Mouse (Mus musculus) heart, adult 2 months (tissue): ENCODE data around the gene Tnni3. TPM values are rescaled to one million over a fixed set of nuclear protein-coding genes. Genes with fewer than 3 reads are reported as not detected.

Experiments used
- DNase-seq, 2 experiments: peaks; one replicate each; pipeline ENCODE4 v3.0.0; 2021
- H3K27ac ChIP-seq: fragments of 200-600 bp; 2 replicates; pipeline ENCODE4 v1.8.1; 2022
- H3K27me3 ChIP-seq: fragments of 200-500 bp; 2 replicates; pipeline ENCODE4 v1.6.1; 2012; ENCODE audit warnings: mild to moderate bottlenecking, low read length, inconsistent platforms, mixed read lengths; ENCODE audit not compliant: control insufficient read depth, insufficient read depth
- H3K36me3 ChIP-seq: fragments of 200-500 bp; 2 replicates; pipeline ENCODE4 v1.6.1; 2012; ENCODE audit warnings: low read length, inconsistent platforms; ENCODE audit not compliant: control insufficient read depth, insufficient read depth
- H3K4me1 ChIP-seq: fragments of 200-500 bp; 2 replicates; pipeline ENCODE4 v1.6.1; 2011; ENCODE audit warnings: low read length; ENCODE audit not compliant: control insufficient read depth, insufficient read depth
- H3K4me3 ChIP-seq: fragments of 200-600 bp; 2 replicates; pipeline ENCODE4 v1.8.1; 2022
- H3K79me2 ChIP-seq: fragments of 200-500 bp; replicated peaks from 2 replicates; pipeline ENCODE4 v1.6.1; 2012; ENCODE audit warnings: mild to moderate bottlenecking, inconsistent platforms, low read length, moderate library complexity, mixed read lengths; ENCODE audit not compliant: control insufficient read depth, insufficient read depth
- H3K9ac ChIP-seq: fragments of 200-500 bp; 2 replicates; pipeline ENCODE4 v1.6.1; 2012; ENCODE audit warnings: low read depth, mild to moderate bottlenecking, control low read depth, inconsistent platforms, low read length, mixed read lengths
- CTCF ChIP-seq: fragments of 200-600 bp; IDR thresholded peaks from 2 replicates; pipeline ENCODE4 v1.8.1; 2022; ENCODE audit warnings: antibody characterized with exemption, mild to moderate bottlenecking, moderate library complexity
- EP300 ChIP-seq: fragments of 200-500 bp; IDR thresholded peaks from 2 replicates; pipeline ENCODE4 v1.6.1; 2011; ENCODE audit warnings: low read depth, low read length, control low read depth; ENCODE audit not compliant: insufficient read depth
- POLR2A ChIP-seq: fragments of 200-500 bp; IDR thresholded peaks from 2 replicates; pipeline ENCODE4 v1.6.1; 2011; ENCODE audit warnings: mild to moderate bottlenecking, low read depth, low read length, control low read depth; ENCODE audit not compliant: insufficient read depth
- WGBS: fragments of 180-500 bp; shearing (Covaris S2); methylation state at CpG from one replicate; pipeline ENCODE4 v1.1.7; 2018; 5-methylcytosine and 5-hydroxymethylcytosine counted together
- intact Hi-C: fragments of 180-260 bp; cut with DNase I; formaldehyde crosslinking; loops from one replicate; pipeline ENCODE4 v1.15.1; 2025
- polyA plus RNA-seq: library from polyadenylated mRNA; depleted of rRNA; stranded (reverse); fragments of >200 nt; gene quantifications from 2 replicates; pipeline ENCODE4 v1.2.3, GENCODE M21; 2012
- total RNA-seq, 2 experiments: library from RNA; stranded (reverse); gene quantifications; 2 replicates each; pipeline ENCODE4 v1.2.3; 2021

Tnni3 gene
- total and polyA plus RNA-seq, 3 experiments, result 9,834 to 21,553 (median 11,008) TPM

GRCm38 (mm10) chr7:4491308-4491707 is 32.7 kb downstream of the Tnni3 start:
- Histone ChIP-seq H3K27me3 (no peaks in the 10 kb centered on the region), H3K79me2 (0 out of 2 replicates have a peak, but pooled peaks cover 4% of the 10 kb centered on the region), H3K4me1 (peaks cover 32% of the 10 kb centered on the region), H3K9ac (no peak overlapping the region; the same call in 1 of the 2 replicates), H3K27ac (peak overlapping the region; percentile 79), H3K4me3 (peak overlapping the region; percentile 5; the same call in 1 of the 2 replicates), H3K36me3 (no peaks in the 10 kb centered on the region; the same call in 1 of the 2 replicates)
- DNase-seq, result peak; percentile 67 to 76
- 16% methylated on average over 6 of the region's 6 CpGs for WGBS
- intact Hi-C loops, result loop anchor here (10.0 kb wide), 1 partner anchor 1197 kb away; no protein-coding TSS in a partner anchor
- no peak for TF ChIP-seq CTCF
- peak; percentile 75 for TF ChIP-seq EP300
- TF ChIP-seq POLR2A, result peak; percentile 71

- 76% methylated on average over 12 of the region's 12 CpGs for WGBS
- H3K9ac ChIP-seq, result no peak overlapping the region
- intact Hi-C loops, result no loop called here
- H3K79me2 ChIP-seq, result 0 out of 2 replicates have a peak, but pooled peaks cover 1% of the 10 kb centered on the region
- H3K4me3 ChIP-seq, result no peak overlapping the region
- peaks cover 8% of the 10 kb centered on the region for H3K4me1 ChIP-seq
- H3K36me3 ChIP-seq, result no peaks in the 10 kb centered on the region
- DNase-seq, result peak in 1 of 2 experiments; percentile 39
- no peak overlapping the region for H3K27ac ChIP-seq
- no peak for TF ChIP-seq CTCF
- no peak for TF ChIP-seq EP300
- no peak for TF ChIP-seq POLR2A
- H3K27me3 ChIP-seq, result no peaks in the 10 kb centered on the region
These were observed 41.7 kb downstream of the Tnni3 start for GRCm38 (mm10) chr7:4482281-4482680.

GRCm38 (mm10) chr7:4479674-4480073 is 44.4 kb downstream of the Tnni3 start:
- H3K27ac ChIP-seq, result no peak overlapping the region
- no peak overlapping the region for H3K9ac ChIP-seq
- TF ChIP-seq EP300 (peak; percentile 62; the same call in 1 of the 2 replicates), CTCF (peak; percentile 82), POLR2A (peak; percentile 33; the same call in 1 of the 2 replicates)
- WGBS, result 28% methylated on average over 6 of the region's 6 CpGs
- no peaks in the 10 kb centered on the region for H3K36me3 ChIP-seq
- no peaks in the 10 kb centered on the region for H3K27me3 ChIP-seq
- peak in 1 of 2 experiments; percentile 56 for DNase-seq
- H3K79me2 ChIP-seq, result no peaks in the 10 kb centered on the region
- no peak overlapping the region for H3K4me3 ChIP-seq
- peaks cover 8% of the 10 kb centered on the region for H3K4me1 ChIP-seq
- intact Hi-C loops, result loop anchor here (2.0 to 5.0 kb wide), 2 partner anchors 19 to 33 kb away; no protein-coding TSS in a partner anchor

- Histone ChIP-seq H3K9ac (peak overlapping the region; percentile 56), H3K27ac (peak overlapping the region; percentile 79), H3K36me3 (no peaks in the 10 kb centered on the region), H3K4me1 (peaks cover 8% of the 10 kb centered on the region), H3K27me3 (no peaks in the 10 kb centered on the region), H3K4me3 (peak overlapping the region; percentile 49), H3K79me2 (no peaks in the 10 kb centered on the region)
- WGBS, result 7% methylated on average over 16 of the region's 16 CpGs
- DNase-seq, result no peak
- no peak for TF ChIP-seq POLR2A
- no peak for TF ChIP-seq EP300
- TF ChIP-seq CTCF, result no peak
- intact Hi-C loops, result loop anchor here (2.0 to 5.0 kb wide), 2 partner anchors 20 to 33 kb away; no protein-coding TSS in a partner anchor
These were observed 45.2 kb downstream of the Tnni3 start for GRCm38 (mm10) chr7:4478796-4479291.

GRCm38 (mm10) chr7:4478021-4478795 is 45.8 kb downstream of the Tnni3 start:
- Histone ChIP-seq H3K4me1 (peaks cover 8% of the 10 kb centered on the region), H3K27ac (peak overlapping the region; percentile 79), H3K4me3 (peak overlapping the region; percentile 49), H3K79me2 (no peaks in the 10 kb centered on the region), H3K36me3 (no peaks in the 10 kb centered on the region), H3K9ac (peak overlapping the region; percentile 56), H3K27me3 (no peaks in the 10 kb centered on the region)
- no peak; the same call in 1 of the 2 replicates for TF ChIP-seq CTCF
- peak; percentile 82 for TF ChIP-seq POLR2A
- peak; percentile 69; the same call in 1 of the 2 replicates for TF ChIP-seq EP300
- intact Hi-C loops, result loop anchor here (2.0 to 5.0 kb wide), 2 partner anchors 21 to 34 kb away; no protein-coding TSS in a partner anchor
- peak; percentile 78 to 88 for DNase-seq
- 3% methylated on average over 39 of the region's 39 CpGs for WGBS
